Mouse (Mus musculus) small intestine, adult 2 months (tissue): ENCODE data around the gene Pacs1. TPM values are rescaled to one million over a fixed set of nuclear protein-coding genes. Genes with fewer than 3 reads are reported as not detected.

Experiments used
- H3K27ac ChIP-seq: fragments of 200-500 bp; 2 replicates; pipeline ENCODE4 v1.5.1; 2012; ENCODE audit warnings: low read depth, low read length, control low read depth, inconsistent platforms; ENCODE audit not compliant: insufficient read depth
- H3K27me3 ChIP-seq: fragments of 200-500 bp; 2 replicates; pipeline ENCODE4 v1.6.1; 2012; ENCODE audit warnings: mild to moderate bottlenecking, moderate library complexity, low read length, inconsistent platforms; ENCODE audit not compliant: control insufficient read depth, insufficient read depth
- H3K36me3 ChIP-seq: fragments of 200-500 bp; 2 replicates; pipeline ENCODE4 v1.6.1; 2012; ENCODE audit warnings: mild to moderate bottlenecking, low read length, control low read depth, inconsistent platforms; ENCODE audit not compliant: control insufficient read depth, insufficient read depth
- H3K4me1 ChIP-seq: fragments of 200-500 bp; 2 replicates; pipeline ENCODE4 v1.6.1; 2012; ENCODE audit warnings: low read length, inconsistent platforms, mixed read lengths; ENCODE audit not compliant: control insufficient read depth, insufficient read depth, insufficient read length
- H3K4me3 ChIP-seq: fragments of 200-500 bp; 2 replicates; pipeline ENCODE4 v1.5.1; 2012; ENCODE audit warnings: low read depth, mild to moderate bottlenecking, control low read depth, inconsistent platforms, low read length, moderate library complexity
- CTCF ChIP-seq: fragments of 200-500 bp; IDR thresholded peaks from 2 replicates; pipeline ENCODE4 v1.5.1; 2012; ENCODE audit warnings: low read depth, mild to moderate bottlenecking, control low read depth, inconsistent platforms, low read length, moderate library complexity, mixed read lengths; ENCODE audit not compliant: insufficient replicate concordance, insufficient read length; ENCODE audit errors: extremely low read depth
- POLR2A ChIP-seq: fragments of 200-500 bp; IDR thresholded peaks from 2 replicates; pipeline ENCODE4 v1.6.1; 2012; ENCODE audit warnings: low read depth, mild to moderate bottlenecking, control low read depth, inconsistent platforms, low read length, moderate library complexity
- WGBS: fragments of 180-500 bp; shearing (Covaris S2); methylation state at CpG from one replicate; pipeline ENCODE4 v1.1.7; 2018; 5-methylcytosine and 5-hydroxymethylcytosine counted together
- polyA plus RNA-seq: library from polyadenylated mRNA; depleted of rRNA; stranded (reverse); fragments of >200 nt; gene quantifications from 2 replicates; pipeline ENCODE4 v1.2.3, GENCODE M21; 2012

Pacs1 gene
- polyA plus RNA-seq, 1 experiment, result 8.9 TPM

DNA sequence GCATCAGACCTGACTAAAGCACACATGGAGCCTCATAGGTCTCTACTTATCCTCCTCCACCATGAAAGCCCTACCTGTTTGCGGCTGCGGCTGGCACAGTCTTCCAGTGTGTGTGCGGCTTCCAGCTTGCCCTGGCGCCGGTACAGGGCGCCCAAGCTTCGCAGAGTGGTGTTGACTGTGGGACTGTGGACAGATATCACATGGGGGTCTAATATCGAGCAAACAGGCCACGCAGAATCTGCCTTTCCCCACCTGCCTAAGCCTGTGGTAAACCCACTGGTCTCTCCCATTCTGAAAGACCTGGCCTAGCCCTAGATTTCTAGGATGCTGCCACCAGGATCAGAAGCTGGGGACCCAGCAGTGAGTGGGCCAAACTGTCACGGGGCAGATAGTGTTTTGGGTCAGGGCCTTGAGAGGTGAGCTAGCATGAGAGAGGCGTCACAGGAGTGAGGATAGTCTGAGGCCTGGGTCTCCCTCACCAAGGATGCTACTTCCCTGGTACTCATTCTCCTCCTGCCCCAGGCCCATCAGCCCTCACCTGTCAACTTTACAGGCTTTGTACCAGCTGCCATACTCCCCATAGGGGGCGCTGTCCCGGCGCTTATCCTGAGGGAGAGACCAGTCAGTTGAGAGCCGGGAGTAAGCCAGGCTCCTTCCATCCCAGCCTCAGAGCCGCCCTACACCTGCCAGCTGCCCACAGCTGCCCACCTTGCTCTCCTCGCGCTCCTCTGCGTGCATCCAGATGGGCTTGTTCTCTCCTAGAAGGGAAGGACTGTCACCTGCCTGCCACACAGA is 163.1 kb downstream of the Pacs1 start:
- Histone ChIP-seq H3K27ac (no peak overlapping the region), H3K36me3 (peaks cover 4% of the 10 kb centered on the region; the same call in 1 of the 2 replicates)
- WGBS, result 81% methylated on average over 19 of the region's 19 CpGs

DNA sequence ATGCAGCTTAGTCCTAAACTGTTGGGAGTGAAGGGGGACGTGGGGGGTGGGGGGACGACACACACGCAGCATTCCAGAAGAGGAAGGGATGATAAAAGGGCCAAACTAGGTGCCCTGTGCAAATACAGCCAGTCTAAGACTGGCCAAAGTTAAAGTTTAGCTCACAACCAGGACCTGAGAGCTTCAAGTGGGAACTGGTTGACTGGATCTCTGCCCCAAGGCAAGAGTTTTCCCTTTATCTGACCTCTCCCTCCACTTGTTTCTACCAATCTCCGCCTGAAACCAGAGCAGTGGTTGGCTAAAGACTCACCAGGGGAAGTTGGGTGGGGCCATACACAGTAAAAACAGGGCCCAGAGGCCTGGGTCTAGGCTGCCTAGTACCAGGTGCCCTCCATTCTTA is 164.2 kb downstream of the Pacs1 start:
- H3K4me3 ChIP-seq, result no peak overlapping the region
- WGBS, result 65% methylated on average over 4 of the region's 4 CpGs
- H3K4me1 ChIP-seq, result no peaks in the 10 kb centered on the region
- peaks cover 15% of the 10 kb centered on the region for H3K36me3 ChIP-seq
- TF ChIP-seq POLR2A (no peak), CTCF (no peak)
- no peak overlapping the region for H3K27ac ChIP-seq
- no peaks in the 10 kb centered on the region for H3K27me3 ChIP-seq

More for the DNA sequence above, 163.1 kb downstream of the Pacs1 start:
- TF ChIP-seq POLR2A (no peak), CTCF (peak; percentile 35; the same call in 1 of the 2 replicates)
- Histone ChIP-seq H3K4me1 (no peaks in the 10 kb centered on the region), H3K27me3 (no peaks in the 10 kb centered on the region), H3K4me3 (no peak overlapping the region)

DNA sequence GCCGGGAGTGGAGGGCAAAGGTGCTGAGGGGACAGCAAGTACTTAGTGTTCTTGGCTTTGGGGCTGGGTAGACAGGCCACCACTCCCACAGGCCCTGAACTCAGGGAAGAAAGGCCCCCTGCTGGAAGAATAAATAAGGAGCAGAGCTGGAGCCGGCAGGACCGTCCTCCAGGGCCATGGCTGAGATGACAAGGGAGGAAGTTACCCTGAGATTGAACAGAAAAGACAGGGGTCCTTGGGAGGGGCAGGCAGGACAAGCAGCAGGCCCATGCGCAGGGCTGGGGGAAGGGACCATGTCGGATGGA is 164.7 kb downstream of the Pacs1 start:
- no peak for TF ChIP-seq POLR2A
- peak; percentile 23; the same call in 1 of the 2 replicates for TF ChIP-seq CTCF
- H3K4me1 ChIP-seq, result no peaks in the 10 kb centered on the region
- H3K4me3 ChIP-seq, result no peak overlapping the region
- no peaks in the 10 kb centered on the region for H3K27me3 ChIP-seq
- WGBS, result 33% methylated on average over 5 of the region's 5 CpGs
- no peak overlapping the region for H3K27ac ChIP-seq
- peaks cover 20% of the 10 kb centered on the region for H3K36me3 ChIP-seq

DNA sequence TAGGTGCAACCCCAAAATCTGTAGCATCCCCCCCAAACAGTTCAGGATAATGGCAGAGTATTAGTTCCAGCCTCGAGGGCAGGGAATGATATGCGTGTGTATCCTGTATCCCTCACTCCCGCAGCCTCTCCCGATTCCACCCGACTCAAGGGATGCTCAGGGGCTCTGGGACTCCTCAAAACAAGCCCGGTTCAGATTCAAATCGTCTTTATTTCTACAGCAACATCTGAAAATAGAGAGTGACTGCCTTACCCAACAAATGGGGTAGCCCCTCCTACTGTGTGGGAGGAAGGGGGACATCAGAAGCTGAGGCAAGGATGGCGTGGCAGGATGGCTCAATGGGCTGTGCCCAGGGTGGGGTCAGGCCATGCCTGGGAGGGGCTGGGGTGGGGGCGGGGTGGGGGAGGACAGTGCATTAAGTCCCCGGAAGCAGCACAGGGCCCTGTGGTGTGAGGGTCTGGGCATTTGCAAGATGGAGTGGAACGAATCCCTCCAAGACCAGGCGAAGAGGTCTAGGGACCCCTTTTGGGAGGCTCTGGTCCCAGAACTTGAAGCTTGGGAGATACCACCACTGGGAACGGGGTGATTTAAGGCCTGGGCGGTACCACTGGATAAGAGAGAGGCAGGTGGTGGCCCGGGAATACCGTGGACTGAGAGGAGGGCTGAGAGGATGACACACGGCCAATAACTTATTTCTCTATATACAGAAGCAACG is 165.2 kb downstream of the Pacs1 start:
- TF ChIP-seq POLR2A (no peak), CTCF (no peak)
- no peak overlapping the region for H3K27ac ChIP-seq
- no peaks in the 10 kb centered on the region for H3K27me3 ChIP-seq
- H3K36me3 ChIP-seq, result peaks cover 24% of the 10 kb centered on the region
- H3K4me3 ChIP-seq, result no peak overlapping the region
- WGBS, result 72% methylated on average over 18 of the region's 18 CpGs
- no peaks in the 10 kb centered on the region for H3K4me1 ChIP-seq

DNA sequence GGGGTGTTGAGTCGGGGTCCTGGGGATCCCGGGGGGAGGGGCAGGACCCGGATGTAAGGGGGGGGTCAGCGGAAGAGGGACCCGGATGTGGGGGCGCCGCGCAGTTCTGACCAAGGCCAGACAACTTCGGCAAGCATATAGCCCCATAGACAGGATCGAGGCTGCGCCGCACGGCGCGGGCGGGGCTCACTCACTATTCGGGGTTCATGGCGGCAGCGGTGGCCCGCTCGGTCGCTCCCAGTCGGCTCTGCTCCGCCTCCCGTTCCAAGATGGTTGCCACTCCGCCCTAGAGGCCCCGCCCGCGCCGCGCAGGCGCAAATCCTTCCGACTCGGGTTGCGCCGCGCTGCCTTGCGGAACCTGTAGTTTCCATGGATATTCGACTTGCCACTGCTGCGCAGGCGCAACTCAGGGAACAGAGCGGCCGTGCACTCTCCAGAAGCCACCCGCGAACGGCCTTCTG is 166.2 kb downstream of the Pacs1 start, which contains the start of gene Rab1b:
Gene Rab1b, minus strand, starts transcription at position 342 of the 461 bp plus-strand sequence.
- Histone ChIP-seq H3K27me3 (no peaks in the 10 kb centered on the region), H3K4me3 (peak within 1 kb of the TSS; percentile 85), H3K4me1 (no peaks in the 10 kb centered on the region), H3K27ac (peak within 1 kb of the TSS; percentile 88), H3K36me3 (peaks cover 31% of the 10 kb centered on the region)
- TF ChIP-seq CTCF (no peak), POLR2A (peak; percentile 70; the same call in 1 of the 2 replicates)
- under 1% methylated on average over 46 of the region's 46 CpGs for WGBS

DNA sequence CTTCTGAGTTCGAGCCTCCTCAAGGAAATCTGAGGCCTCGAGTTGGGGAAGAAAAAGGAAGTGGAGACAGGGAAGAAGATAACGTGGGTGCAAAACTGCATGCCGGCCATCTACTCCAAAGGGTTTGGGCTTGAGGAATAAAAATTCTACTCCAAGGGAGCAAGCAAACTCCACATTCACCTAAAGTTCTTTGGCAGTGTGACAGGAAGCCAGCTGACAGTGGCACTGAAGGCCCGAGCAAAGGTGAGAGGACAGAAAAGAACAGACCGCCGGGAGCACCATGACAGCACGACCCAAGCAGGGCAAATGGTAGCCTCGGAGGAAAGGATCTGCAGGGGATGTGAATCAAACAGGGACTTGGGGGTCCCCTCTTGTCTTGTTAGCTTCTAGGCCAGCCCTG is 166.8 kb downstream of the Pacs1 start:
- H3K4me3 ChIP-seq, result peak overlapping the region; percentile 85
- WGBS, result 1% methylated on average over 9 of the region's 9 CpGs
- H3K36me3 ChIP-seq, result peaks cover 35% of the 10 kb centered on the region
- H3K4me1 ChIP-seq, result no peaks in the 10 kb centered on the region
- H3K27me3 ChIP-seq, result no peaks in the 10 kb centered on the region
- no peak for TF ChIP-seq CTCF
- no peak for TF ChIP-seq POLR2A
- peak overlapping the region; percentile 88 for H3K27ac ChIP-seq
